Mouse (Mus musculus) liver, adult 10 weeks (tissue): ENCODE measurements around the gene Nhlrc2. TPM values are rescaled to one million over a fixed set of nuclear protein-coding genes. Genes with fewer than 3 reads are reported as not detected.

Experiments used
- polyA plus RNA-seq: library from polyadenylated mRNA; stranded (reverse); fragments of 350-450 nt; fragmentation: Illumina TruSeq; extraction: RNeasy Lipid Tissue Mini Kit (QIAGEN cat#74804); gene quantifications from one replicate; pipeline ENCODE4 v1.2.3, GENCODE M21; 2014; ENCODE audit warnings: low read depth, low replicate concordance

Gene Nhlrc2
- 5.8 TPM for polyA plus RNA-seq

DNA sequence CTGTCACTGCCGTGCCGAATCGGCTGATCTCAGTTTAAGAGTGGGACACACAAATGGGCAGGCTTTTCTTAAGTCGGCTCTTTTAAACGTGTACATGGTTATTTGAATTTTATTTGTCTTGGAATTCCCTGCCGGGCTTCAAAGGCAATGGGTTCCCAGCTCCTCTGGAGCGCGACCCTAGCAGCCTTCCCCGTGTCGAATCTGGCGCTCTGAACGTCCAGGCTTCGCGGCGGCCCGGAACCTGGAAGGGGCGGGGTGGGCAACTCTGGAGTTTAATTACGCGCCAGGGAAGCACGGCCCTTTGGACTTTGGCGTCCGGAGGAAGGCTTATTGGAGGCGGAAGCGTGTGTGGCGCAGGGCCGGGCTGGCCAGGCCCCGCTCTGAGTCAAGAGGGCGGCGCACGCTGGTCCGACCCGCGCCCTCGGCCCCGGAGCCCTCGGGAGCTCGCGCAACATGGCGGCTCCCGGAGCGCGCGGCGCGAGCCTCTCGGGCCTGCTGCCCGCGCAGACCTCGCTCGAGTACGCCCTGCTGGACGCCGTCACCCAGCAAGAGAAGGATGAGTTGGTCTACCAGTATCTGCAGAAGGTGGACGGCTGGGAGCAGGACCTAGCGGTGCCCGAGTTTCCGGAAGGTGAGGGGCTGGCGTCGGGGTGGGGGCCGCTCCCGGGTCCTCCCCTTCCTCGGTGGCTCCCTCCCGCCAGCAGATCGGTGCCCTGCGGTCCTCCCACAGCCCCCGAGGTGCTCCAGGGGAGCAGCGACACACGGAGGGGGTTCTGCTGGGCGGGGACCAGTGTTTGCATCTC, at the start of gene Nhlrc2:
TSS of gene Nhlrc2 (plus strand) at position 32 of the 803 bp plus-strand sequence.

DNA sequence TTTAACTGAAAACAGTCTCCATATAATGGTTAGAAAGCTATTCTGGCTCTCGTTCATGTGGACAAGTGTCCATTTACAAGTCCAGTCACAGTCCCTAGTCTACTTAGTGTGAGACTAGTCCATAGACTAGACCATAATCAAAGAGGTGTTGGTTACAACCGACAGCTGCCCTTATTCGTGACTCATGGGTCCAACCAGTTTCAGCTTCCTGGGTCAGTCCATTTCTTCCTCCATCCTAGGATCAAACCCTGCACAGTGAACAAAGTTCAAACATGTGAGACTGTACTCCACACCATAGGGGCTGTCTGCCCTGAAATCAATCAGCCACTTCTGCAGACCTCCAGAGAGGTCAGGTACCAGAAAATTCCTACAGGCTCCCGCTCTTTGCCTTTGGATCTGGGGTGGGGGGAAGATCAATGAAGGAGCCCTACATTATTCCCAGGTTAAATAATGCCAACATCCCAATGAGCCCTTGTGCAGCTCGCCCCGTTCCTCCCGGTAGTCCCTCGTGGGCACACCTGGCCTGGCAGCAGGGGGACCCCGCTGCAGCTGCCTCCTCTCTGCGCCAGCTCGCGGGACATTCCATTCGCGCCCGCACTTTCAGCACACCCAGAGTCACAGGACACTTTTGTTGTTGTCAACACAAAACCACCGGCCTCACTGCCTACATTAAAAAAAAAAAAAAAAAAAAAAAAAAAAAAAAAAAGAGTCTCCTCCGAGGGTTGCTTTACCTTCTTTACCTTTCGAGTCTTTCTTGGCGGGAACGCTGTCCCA, 418 bp upstream of the Nhlrc2 start, which contains the start of gene Dclre1a:
TSS of gene Dclre1a (minus strand) at position 767 of the 774 bp plus-strand sequence.

Other genes with a start within 250 kb of the Nhlrc2 start
- not detected for gene Nrap, start 158.2 kb upstream of the Nhlrc2 start, polyA plus RNA-seq
- gene Casp7, start 151.1 kb upstream of the Nhlrc2 start, polyA plus RNA-seq = 25.2 TPM
- 0.21 TPM for gene Plekhs1, start 86.6 kb upstream of the Nhlrc2 start, polyA plus RNA-seq
- gene Dclre1a, start within 50 bp of the Nhlrc2 start, polyA plus RNA-seq = 23.5 TPM
- 0.32 TPM for gene Adrb1, start 173.9 kb downstream of the Nhlrc2 start, polyA plus RNA-seq